Mouse (Mus musculus): Measurements from ENCODE around the gene Gal3st1.

Gene Gal3st1

DNA sequence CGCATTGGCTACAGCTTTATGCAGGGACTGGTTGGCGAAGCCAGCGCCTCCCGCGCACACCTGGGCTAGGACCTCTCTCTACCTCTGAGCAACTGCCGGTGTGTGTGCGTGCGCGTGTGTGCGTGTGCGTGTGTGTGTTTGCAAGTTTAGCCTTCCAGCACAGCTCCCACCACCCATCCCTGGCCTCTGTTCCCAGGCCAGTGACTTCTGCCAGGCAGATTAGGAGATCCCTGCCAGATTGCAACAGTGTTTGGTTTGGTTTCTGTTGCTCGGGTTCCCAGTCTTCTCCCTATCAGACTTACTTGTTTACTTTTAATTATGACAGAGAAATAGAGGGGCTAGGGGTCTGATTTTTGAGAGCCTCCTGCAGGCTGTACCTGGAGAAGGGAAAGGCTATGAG, 48.5 kb downstream of the Gal3st1 start:
- no peak for DNase-seq (ENCODE audit: low spot score in 2 of 2)

DNA sequence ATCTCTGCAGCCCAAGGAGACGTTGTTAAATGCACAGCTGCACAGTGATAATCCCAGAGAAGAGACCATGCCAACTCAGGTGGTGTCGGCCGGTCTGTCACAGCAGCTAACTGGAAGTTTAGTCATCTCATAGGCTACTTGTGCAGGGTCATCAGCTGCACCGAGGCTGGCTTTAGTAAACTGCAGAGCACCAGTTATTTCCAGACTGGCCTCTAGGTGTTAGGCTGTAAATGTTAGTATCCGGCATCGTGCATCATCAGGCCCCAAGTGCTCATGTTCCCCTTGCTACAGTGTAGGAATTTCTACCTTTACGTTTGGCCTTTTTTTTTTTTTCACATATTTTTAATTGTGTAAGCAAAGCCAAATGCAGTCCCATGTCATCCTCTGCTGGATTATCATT, 50.0 kb downstream of the Gal3st1 start:
- DNase-seq (ENCODE audit: low spot score in 2 of 2): no peak

DNA sequence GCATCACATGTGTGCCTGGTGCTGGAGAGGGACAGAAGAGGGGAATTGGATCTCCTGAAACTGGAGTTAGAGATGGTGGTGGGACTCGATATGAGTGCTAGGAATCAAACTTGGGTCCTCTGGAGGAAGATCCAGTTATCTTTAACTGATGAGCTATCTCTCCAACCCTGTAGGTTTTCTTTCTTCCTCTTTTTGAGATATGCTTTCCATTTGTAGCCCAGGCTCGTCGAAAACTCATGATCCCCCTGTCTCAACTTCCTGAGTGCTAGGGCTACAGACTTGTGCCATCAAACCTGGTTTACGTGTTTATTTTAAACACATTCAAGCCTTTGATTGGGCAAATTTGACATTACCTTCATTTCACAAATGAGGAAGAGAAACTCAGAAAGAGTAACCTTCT, 50.7 kb downstream of the Gal3st1 start:
- no peak for DNase-seq (ENCODE audit: low spot score in 2 of 2)

GRCm38 (mm10) chr11:4035116-4035892, 51.9 kb downstream of the Gal3st1 start:
- DNase-seq (ENCODE audit: low spot score in 2 of 2): no peak

DNA sequence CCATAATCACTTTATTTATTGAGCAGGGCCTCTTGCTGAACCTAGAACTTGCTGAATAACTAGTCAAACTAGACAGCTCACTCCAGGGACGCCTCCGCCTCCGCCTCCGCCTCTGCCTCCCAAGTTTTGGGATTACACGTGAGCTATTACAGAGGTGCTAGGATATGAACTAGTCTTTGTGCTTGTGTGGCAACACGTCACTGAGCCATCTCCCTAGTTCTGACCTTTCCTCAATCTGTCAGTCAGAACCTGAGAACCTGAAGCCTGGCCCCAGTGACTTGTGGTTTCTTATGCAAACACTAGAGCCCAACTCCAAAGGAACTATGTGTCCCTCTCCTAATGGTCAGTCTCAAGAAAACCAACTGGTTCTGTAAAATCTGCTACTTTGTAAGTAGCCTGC, 52.5 kb downstream of the Gal3st1 start:
- DNase-seq (ENCODE audit: low spot score in 2 of 2): no peak

DNA sequence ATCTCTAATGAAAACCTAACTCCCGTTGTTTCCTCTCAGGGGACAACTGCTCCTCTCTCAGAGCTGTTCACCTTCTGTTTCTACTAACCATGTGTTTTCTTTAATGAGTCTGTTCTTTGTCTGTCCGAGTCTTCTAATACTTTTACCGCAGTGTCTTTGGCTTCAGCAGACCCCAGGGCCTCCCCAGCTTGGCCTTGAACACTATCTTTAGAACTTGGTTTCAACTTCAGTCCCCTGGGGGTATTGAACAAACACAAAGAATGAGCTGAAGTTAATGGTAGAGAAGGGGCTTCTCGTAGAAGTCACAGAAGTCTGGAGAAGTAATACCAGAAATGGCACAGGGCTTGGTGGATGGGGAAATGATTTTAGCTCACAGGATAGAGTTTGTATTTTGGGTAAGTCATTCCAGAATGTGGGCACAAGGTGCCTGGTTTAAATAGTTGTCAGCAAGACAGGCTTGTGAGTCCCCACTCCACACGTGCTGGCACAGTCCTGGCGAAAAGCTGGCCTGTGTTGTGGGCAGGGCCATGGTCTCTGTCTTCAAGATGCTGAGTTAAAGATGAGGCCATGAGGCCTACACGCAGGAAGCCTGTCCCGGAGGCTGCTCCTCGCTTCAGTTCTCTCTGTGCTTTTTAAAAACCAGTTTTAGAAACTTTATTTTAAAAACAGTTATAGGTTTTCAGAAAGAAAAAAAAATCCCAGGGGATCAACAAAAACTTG, 53.1 kb downstream of the Gal3st1 start:
- DNase-seq (ENCODE audit: low spot score in 2 of 2): no peak

- DNase-seq (ENCODE audit: low spot score in 2 of 2): no peak
These were observed 56.5 kb downstream of the Gal3st1 start for GRCm38 (mm10) chr11:4039951-4040350.

DNA sequence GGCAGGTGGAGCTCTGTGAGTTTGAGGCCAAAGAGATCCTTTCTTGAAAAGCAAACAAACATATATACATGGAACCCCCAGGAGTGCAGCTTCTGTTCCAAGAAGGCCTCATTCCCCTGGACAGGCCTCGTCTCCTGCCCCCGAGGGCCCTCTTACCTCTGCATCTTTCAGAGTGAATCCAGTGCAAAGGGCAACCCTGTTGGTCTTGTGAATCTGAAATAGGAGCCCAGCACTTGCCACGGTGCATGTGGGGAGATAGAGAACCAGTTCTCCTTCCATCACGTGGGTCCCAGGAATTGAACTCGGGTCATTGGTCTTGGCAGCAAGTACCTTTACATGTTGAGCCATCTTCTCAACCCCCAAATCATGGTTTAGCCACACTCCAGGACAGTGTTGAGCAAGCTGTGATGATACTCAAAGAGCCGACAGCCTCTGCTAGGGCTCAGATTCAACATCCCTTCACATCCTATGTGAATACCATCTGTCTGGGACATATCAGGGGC, 57.7 kb downstream of the Gal3st1 start:
- no peak for DNase-seq (ENCODE audit: low spot score in 2 of 2)

DNA sequence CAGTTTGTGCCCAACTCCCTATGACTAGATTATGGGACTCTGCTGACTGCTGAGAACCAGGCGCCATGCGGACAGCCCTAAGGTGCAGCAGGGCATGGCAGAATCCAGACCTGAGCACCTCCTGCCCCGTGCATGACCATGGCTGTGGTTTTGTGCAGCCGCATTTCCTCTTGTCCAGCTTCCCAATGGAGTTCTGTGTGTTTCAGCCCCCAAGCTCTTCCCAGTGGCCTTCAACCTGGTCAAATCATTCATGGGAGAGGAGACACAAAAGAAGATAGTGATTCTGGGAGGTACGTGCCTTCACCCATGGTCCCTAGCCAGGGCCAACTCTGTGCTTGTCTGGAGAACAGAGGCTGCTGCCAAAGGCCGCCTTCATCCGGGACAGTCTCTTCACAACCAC, 59.6 kb downstream of the Gal3st1 start:
- DNase-seq (ENCODE audit: low spot score in 2 of 2): no peak

- no peak for DNase-seq (ENCODE audit: low spot score in 2 of 2)
These were observed 63.1 kb downstream of the Gal3st1 start for GRCm38 (mm10) chr11:4046526-4046925.

DNA sequence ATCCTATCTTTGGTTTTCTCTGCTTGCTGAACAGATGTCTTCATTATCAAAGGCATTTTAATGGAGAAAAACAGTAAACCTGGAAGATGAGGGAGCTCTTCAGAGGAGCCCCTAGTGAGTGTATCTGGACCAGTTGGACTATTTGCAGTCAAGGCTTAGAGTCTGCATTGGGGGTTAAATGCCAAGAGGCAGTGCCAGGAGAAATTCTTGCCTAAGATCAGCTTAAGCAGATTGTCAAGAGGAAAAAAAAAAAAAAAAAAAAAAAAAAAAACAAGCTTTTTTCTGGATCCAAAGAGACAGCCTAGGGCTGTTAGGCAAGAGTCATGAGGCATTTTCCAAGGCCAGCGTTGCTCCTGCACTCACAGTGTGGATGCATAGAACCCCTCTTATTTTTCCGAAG, 64.3 kb downstream of the Gal3st1 start:
- DNase-seq (ENCODE audit: low spot score in 2 of 2): no peak

GRCm38 (mm10) chr11:4048438-4048837, 65.0 kb downstream of the Gal3st1 start:
- no peak for DNase-seq (ENCODE audit: low spot score in 2 of 2)
